17 mouse cellular contexts compared by ENCODE assay signal in genomic region chr1:184715693-184716092, GRCm38 (mm10).
"Had no signal": no experiment of that assay in that cellular context is flagged by ENCODE, and none has a peak within 500 bp of the region (broad histone marks: within the 10 kb centered on the region; RNA-seq: fewer than 3 reads in every experiment).

No protein-coding gene starts in this region.

- H3K9ac ChIP-seq: liver, postnatal 0 days; lung, embryonic 15.5 days; midbrain, embryonic 12.5 days; midbrain, embryonic 15.5 days; neural tube, embryonic 12.5 days; stomach, embryonic 15.5 days had no signal

- ATAC-seq: liver, postnatal 0 days; lung, postnatal 0 days; midbrain, embryonic 15.5 days had no signal

- H3K4me1 ChIP-seq: stomach, embryonic 15.5 days had no signal

- H3K9me3 ChIP-seq: lung, embryonic 15.5 days; midbrain, embryonic 12.5 days; midbrain, embryonic 15.5 days; neural tube, embryonic 12.5 days; stomach, embryonic 15.5 days had no signal

- H3K4me3 ChIP-seq: lung, embryonic 15.5 days; megakaryocyte, embryonic 14.5 days; midbrain, embryonic 12.5 days; midbrain, embryonic 15.5 days; neural tube, embryonic 12.5 days; stomach, embryonic 15.5 days had no signal

- H3K27ac ChIP-seq: lung, embryonic 15.5 days; macrophage; midbrain, embryonic 12.5 days; midbrain, embryonic 15.5 days; neural tube, embryonic 12.5 days; stomach, embryonic 15.5 days; stomach, postnatal 0 days had no signal

- H3K4me2 ChIP-seq: lung, embryonic 15.5 days; midbrain, embryonic 12.5 days; midbrain, embryonic 15.5 days; neural tube, embryonic 12.5 days; stomach, embryonic 15.5 days had no signal

- DNase-seq: liver, postnatal 0 days; lung, adult 2 months; lung, postnatal 14 days; lung, postnatal 36 days; right cerebral cortex, postnatal 14 days; thymus, adult 2 months; thymus, postnatal 25 days; thymus, postnatal 4 days had no signal

- H3K36me3 ChIP-seq: lung, embryonic 15.5 days; midbrain, embryonic 12.5 days; midbrain, embryonic 15.5 days; neural tube, embryonic 12.5 days; stomach, embryonic 15.5 days had no signal
